In the genomic region with DNA sequence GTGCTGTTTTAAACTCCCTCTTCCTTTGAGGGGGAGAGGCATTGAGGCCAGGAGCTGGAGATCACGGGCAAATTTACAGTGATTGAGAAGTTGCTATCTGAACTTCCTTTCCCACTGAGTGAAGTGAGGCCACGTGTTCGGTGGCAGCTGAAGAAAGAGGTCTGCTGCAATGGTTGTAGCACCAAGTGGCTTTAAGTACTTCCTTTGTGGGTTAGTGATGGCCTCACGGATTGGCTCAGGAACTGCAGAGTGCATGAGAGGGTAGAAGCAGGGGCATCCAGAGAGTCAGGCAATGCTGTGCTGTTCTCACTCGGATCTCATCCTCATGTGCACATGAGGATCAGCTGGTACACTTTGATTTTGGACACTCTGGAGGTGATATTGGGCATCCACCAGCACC, we compare ENCODE assay signal across 16 mouse cellular contexts. TPM values are rescaled to one million over a fixed set of nuclear protein-coding genes. Genes with fewer than 3 reads are reported as not detected.
A peak's percentile ranks its signal among the peaks of the same experiment; 100 is the strongest.
DNase-seq lines count a peak whose midpoint lies in the region; ATAC-seq and TF ChIP-seq lines count a peak whose summit lies in the region.
"Had no signal": no experiment of that assay in that cellular context is flagged by ENCODE, and none has a peak within 500 bp of the region (broad histone marks: within the 10 kb centered on the region; RNA-seq: fewer than 3 reads in every experiment).

No protein-coding gene starts in this region.

- DNase-seq in gastrocnemius, adult 2 months, result no peak
- DNase-seq in gastrocnemius, postnatal 36 days, result no peak
- DNase-seq in thymus, adult 2 months, result peak; percentile 24
- no peak for DNase-seq in kidney, adult 18-20 months
- no peak for DNase-seq in cerebellum, adult 18-20 months
- no peak for DNase-seq in layer of hippocampus, postnatal 36 days
- DNase-seq: cerebellum, postnatal 25 days; heart, postnatal 10 days; kidney, adult 11 months had no signal

- peak; percentile 98 for ATAC-seq in common myeloid progenitor, adult 5-6 weeks (replicated peaks; ENCODE audit: low read depth, poor library complexity, severe bottlenecking)
- ATAC-seq in lung, embryonic 16.5 days (ENCODE audit: low read depth), result peak; percentile 78

- H3K4me2 ChIP-seq in lung, embryonic 16.5 days (ENCODE audit: low read depth, low read length), result no peak overlapping the region
- H3K4me2 ChIP-seq: midbrain, embryonic 11.5 days; neural tube, embryonic 12.5 days had no signal

- peaks cover 27% of the 10 kb centered on the region for H3K4me1 ChIP-seq in lung, embryonic 16.5 days (replicated peaks; ENCODE audit: control insufficient read depth, insufficient read depth, low read length)
- peaks cover 6% of the 10 kb centered on the region for H3K4me1 ChIP-seq in thymus, adult 2 months (replicated peaks; ENCODE audit: control insufficient read depth, insufficient read depth, low read length)
- H3K4me1 ChIP-seq: neural tube, embryonic 12.5 days had no signal

- no peak for TF ChIP-seq CTCF in gastrocnemius, adult 2 months (IDR thresholded peaks at IDR 0.05)
- TF ChIP-seq CTCF in thymus, adult 2 months (IDR thresholded peaks at IDR 0.05; ENCODE audit: borderline replicate concordance, control insufficient read depth, extremely low read depth, insufficient read depth, low read length, poor library complexity), result no peak

- intact Hi-C loops in gastrocnemius, adult 2 months (cut with DNase I), result no loop called here
- intact Hi-C loops in gastrocnemius, postnatal 36 days (cut with DNase I), result no loop called here

- H3K36me3 ChIP-seq in lung, embryonic 16.5 days (ENCODE audit: control insufficient read depth, insufficient read depth, low read length), result peaks cover 9% of the 10 kb centered on the region
- H3K36me3 ChIP-seq in thymus, adult 2 months (ENCODE audit: control insufficient read depth, insufficient read depth, low read length), result peaks cover 10% of the 10 kb centered on the region

- no peak overlapping the region for H3K4me3 ChIP-seq in gastrocnemius, adult 2 months
- no peak overlapping the region for H3K4me3 ChIP-seq in lung, embryonic 16.5 days (ENCODE audit: low read length)
- no peak overlapping the region for H3K4me3 ChIP-seq in thymus, adult 2 months (ENCODE audit: control insufficient read depth, insufficient read depth, low read length)
- H3K4me3 ChIP-seq: layer of hippocampus, adult 2 months; limb, embryonic 10.5 days; neural tube, embryonic 12.5 days had no signal

- no peaks in the 10 kb centered on the region for H3K27me3 ChIP-seq in lung, embryonic 16.5 days (ENCODE audit: control insufficient read depth, insufficient read depth, low read depth, low read length)
- H3K27me3 ChIP-seq in thymus, adult 2 months (ENCODE audit: control insufficient read depth, insufficient read depth, low read length), result no peaks in the 10 kb centered on the region
- H3K27me3 ChIP-seq: neural tube, embryonic 12.5 days had no signal

- no peak overlapping the region for H3K9ac ChIP-seq in lung, embryonic 16.5 days (ENCODE audit: low read length)
- H3K9ac ChIP-seq: neural tube, embryonic 12.5 days had no signal

- 29% methylated on average over 5 of the region's 5 CpGs for WGBS in lung, embryonic 16.5 days
- 6% methylated on average over 5 of the region's 5 CpGs for WGBS in thymus, adult 2 months

- no peak for TF ChIP-seq POLR2A in thymus, adult 2 months (IDR thresholded peaks at IDR 0.05; ENCODE audit: control insufficient read depth, extremely low read depth, insufficient read depth, low read length, poor library complexity)

- no peaks in the 10 kb centered on the region for H3K9me3 ChIP-seq in lung, embryonic 16.5 days (ENCODE audit: control insufficient read depth, low read length)
- H3K9me3 ChIP-seq: G1E; limb, embryonic 10.5 days; neural tube, embryonic 12.5 days had no signal

- peak overlapping the region; percentile 31; the same call in 1 of the 2 replicates for H3K27ac ChIP-seq in gastrocnemius, adult 2 months
- H3K27ac ChIP-seq in lung, embryonic 16.5 days (ENCODE audit: low read length), result no peak overlapping the region
- H3K27ac ChIP-seq in thymus, adult 2 months (ENCODE audit: control insufficient read depth, insufficient read depth, low read length), result no peak overlapping the region
- H3K27ac ChIP-seq: layer of hippocampus, adult 2 months; limb, embryonic 10.5 days; neural tube, embryonic 12.5 days had no signal

RNA-seq across cellular contexts. Expression of gene Limd1, which starts 19.4 kb away (rescaled TPM):
- 10 to 100 TPM; 31.5 to 41.1 TPM for total RNA-seq in gastrocnemius, adult 2 months (2021)
- total RNA-seq in gastrocnemius, postnatal 36 days (2021), result 10 to 100 TPM; 28.4 to 32.1 TPM
- total RNA-seq in common myeloid progenitor, adult 5-6 weeks (2017), result 21.6 and 30.0 TPM in 2 replicates
- 57.3 and 61.5 TPM in 2 replicates for polyA plus RNA-seq in lung, embryonic 16.5 days (2015; fragmentation: Nextera tagmentation; extraction: Ambion mirVana)
- polyA plus RNA-seq in thymus, adult 2 months (2012; rRNA removed), result 56.4 and 59.1 TPM in 2 replicates
- total RNA-seq in layer of hippocampus, postnatal 36 days (2021), result 1 to 10 TPM; 7.5 to 7.7 TPM

RNA-seq across cellular contexts. Expression of gene Sacm1l, which starts 31.7 kb away (rescaled TPM):
- total RNA-seq in gastrocnemius, adult 2 months (2021), result 10 to 100 TPM; 19.8 to 22.9 TPM
- 10 to 100 TPM; 16.1 to 19.7 TPM for total RNA-seq in gastrocnemius, postnatal 36 days (2021)
- 45.9 and 53.1 TPM in 2 replicates for total RNA-seq in common myeloid progenitor, adult 5-6 weeks (2017)
- 57.9 and 58.1 TPM in 2 replicates for polyA plus RNA-seq in lung, embryonic 16.5 days (2015; fragmentation: Nextera tagmentation; extraction: Ambion mirVana)
- polyA plus RNA-seq in thymus, adult 2 months (2012; rRNA removed), result 8.1 and 8.6 TPM in 2 replicates
- 10 to 100 TPM; 59.3 to 63.7 TPM for total RNA-seq in layer of hippocampus, postnatal 36 days (2021)
